Mouse (Mus musculus): ENCODE measurements around the gene Prim2.

The Prim2 gene

GRCm38 (mm10) chr1:33490220-33490619 is 179.4 kb downstream of the Prim2 start:
- DNase-seq (ENCODE audit: low spot score in 2 of 2), result no peak

- DNase-seq (ENCODE audit: low spot score in 2 of 2), result no peak
Measured at GRCm38 (mm10) chr1:33488372-33488771, 181.2 kb downstream of the Prim2 start.

- DNase-seq (ENCODE audit: low spot score in 2 of 2), result no peak
Measured at GRCm38 (mm10) chr1:33483746-33484145, 185.8 kb downstream of the Prim2 start.

GRCm38 (mm10) chr1:33480382-33480781 is 189.2 kb downstream of the Prim2 start:
- DNase-seq (ENCODE audit: low spot score in 2 of 2), result no peak

GRCm38 (mm10) chr1:33471069-33471468 is 198.5 kb downstream of the Prim2 start:
- DNase-seq (ENCODE audit: low spot score in 2 of 2), result no peak

- DNase-seq (ENCODE audit: low spot score in 2 of 2), result no peak
Measured at GRCm38 (mm10) chr1:33470222-33470621, 199.4 kb downstream of the Prim2 start.

- DNase-seq (ENCODE audit: low spot score in 2 of 2), result no peak
Measured at GRCm38 (mm10) chr1:33464234-33464633, 205.4 kb downstream of the Prim2 start.

- no peak for DNase-seq (ENCODE audit: low spot score in 2 of 2)
Measured at GRCm38 (mm10) chr1:33460703-33461102, 208.9 kb downstream of the Prim2 start.

- DNase-seq (ENCODE audit: low spot score in 2 of 2), result no peak
Measured at GRCm38 (mm10) chr1:33460262-33460661, 209.3 kb downstream of the Prim2 start.

- no peak for DNase-seq (ENCODE audit: low spot score in 2 of 2)
Measured at GRCm38 (mm10) chr1:33458950-33459349, 210.6 kb downstream of the Prim2 start.

- DNase-seq (ENCODE audit: low spot score in 2 of 2), result no peak
Measured at GRCm38 (mm10) chr1:33454251-33454650, 215.3 kb downstream of the Prim2 start.

GRCm38 (mm10) chr1:33453299-33453698 is 216.3 kb downstream of the Prim2 start:
- DNase-seq (ENCODE audit: low spot score in 2 of 2), result no peak

- DNase-seq (ENCODE audit: low spot score in 2 of 2), result no peak
Measured at GRCm38 (mm10) chr1:33447179-33447578, 222.4 kb downstream of the Prim2 start.

GRCm38 (mm10) chr1:33436167-33436566 is 233.4 kb downstream of the Prim2 start:
- DNase-seq (ENCODE audit: low spot score in 2 of 2), result no peak

All from frontal cortex, postnatal 36 days (tissue).